Mouse (Mus musculus): ENCODE data around the gene Txnrd3.

DNA sequence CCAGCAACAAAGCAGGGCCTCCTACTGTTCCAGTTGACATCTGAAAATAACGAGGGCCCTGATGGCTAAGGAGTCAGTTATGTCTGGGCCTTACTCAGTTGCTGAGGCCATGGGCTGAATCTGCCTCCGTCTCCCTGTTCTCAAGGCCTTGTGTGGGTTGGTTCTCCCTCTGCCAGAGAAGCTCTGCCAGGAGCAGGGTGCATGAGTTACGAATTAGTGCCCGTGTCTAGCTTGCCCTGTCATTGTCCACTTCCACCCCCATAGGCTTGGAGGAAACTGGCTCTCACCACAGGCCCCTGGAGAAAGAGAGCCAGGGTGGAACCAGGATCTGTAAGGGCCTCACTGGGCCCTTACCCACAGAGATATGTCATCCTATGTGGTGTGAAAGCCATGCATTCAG lies 34.7 kb downstream of the Txnrd3 start:
- TF ChIP-seq CTCF (IDR thresholded peaks at IDR 0.05; ENCODE audit: low read depth) = no peak
- TF ChIP-seq EP300 (IDR thresholded peaks at IDR 0.05; ENCODE audit: low read depth) = no peak
